Mouse (Mus musculus) cerebellum, adult 9-10 months (tissue): ENCODE measurements around the gene Rpl15.
"Not testable (repeated sequence)": the region's sequence is repeated elsewhere in the genome, so short reads cannot be mapped to it uniquely, and the experiment has no call there.

Experiments used
- DNase-seq: peaks from one replicate; pipeline ENCODE4 v3.0.0; 2022

The Rpl15 gene

GRCm38 (mm10) chr14:18240132-18240531 is 31.1 kb downstream of the Rpl15 start:
- peak; percentile 69 for DNase-seq

DNA sequence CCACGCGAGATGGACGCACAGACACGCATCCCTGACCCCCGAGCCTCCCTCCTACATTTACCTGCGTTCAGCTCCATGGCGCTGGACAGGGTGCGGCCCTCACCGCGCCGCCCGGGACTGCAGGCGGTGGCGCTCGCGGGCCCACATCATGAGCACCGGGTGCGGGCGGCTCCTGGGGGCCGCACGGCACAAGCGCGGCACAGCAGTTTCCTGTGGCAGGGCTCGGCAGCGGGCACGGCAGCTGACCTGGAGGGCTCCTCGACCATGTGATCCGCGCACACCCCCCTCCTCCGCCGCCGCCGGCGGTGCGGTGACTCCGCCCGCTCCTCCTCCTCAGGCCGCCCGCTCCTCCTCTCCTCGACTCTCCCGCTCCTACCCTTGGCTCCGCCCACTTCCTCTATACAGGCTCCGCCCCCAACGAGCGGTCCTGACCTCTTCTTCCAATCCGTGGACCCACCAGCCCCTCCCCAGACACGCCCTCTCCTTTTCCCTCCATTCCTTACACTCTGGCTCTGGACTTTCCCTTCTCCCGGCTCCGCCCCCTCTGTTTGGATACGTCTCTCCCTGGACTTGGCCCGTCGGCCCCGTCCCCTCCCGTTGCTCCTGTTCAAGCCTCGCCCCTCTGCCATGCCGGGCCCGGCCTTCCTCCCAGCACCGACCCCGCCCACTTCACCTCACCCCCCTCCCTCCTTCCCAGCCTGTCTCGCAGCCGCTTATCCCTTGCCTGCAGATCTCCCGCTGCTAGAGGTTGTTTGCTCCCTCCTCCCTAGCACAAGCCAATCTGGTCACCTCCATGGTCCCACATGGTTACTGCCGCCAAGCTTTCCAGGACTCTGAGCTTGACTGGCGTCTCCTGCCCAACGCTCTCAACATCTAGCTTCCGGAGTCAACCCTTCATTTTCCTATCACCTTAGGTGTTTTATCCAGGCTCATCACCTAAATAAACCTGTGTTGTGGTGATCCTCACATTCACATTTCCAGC is 32.1 kb downstream of the Rpl15 start, which contains the start of gene Nr1d2:
Nr1d2 (minus strand) TSS at position 378 of the 982 bp plus-strand sequence.
- peak; percentile 100 for DNase-seq

GRCm38 (mm10) chr14:18238131-18238749 is 33.0 kb downstream of the Rpl15 start:
- peak; percentile 99 for DNase-seq

- DNase-seq = no peak
These were observed 33.8 kb downstream of the Rpl15 start for GRCm38 (mm10) chr14:18237381-18237780.

DNA sequence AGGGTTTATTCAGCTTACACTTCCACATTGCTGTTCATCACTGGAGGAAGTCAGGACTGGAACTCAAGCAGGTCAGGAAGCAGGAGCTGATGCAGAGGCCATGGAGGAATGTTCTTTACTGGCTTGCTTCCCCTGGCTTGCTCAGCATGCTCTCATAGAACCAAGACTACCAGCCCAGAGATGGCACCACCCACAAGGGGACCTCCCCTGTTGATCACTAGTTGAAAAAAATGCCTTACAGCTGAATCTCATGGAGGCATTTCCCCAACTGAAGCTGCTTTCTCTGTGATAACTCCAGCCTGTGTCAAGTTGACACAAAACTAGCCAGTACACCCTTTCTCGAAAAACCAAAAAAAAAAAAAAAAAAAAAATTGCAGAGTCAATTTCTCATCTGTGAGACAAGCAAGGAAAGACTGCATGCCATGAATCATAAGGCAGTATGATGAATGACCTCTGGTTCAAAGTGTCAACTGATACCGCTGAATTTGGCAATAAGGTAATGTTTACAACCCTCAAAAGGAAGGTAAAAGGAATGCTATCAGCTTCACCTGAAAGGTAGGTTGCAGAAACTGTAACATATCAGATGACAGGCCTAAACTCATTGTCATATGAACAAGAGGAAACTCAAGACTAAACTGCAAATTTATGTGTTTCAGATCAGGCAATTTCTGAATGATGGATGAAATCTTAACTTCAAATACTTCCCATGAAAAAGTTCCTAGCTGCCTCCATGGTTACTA is 34.5 kb downstream of the Rpl15 start:
- DNase-seq = not testable (repeated sequence)

GRCm38 (mm10) chr14:18233981-18234960 is 36.9 kb downstream of the Rpl15 start:
- DNase-seq = no peak

DNA sequence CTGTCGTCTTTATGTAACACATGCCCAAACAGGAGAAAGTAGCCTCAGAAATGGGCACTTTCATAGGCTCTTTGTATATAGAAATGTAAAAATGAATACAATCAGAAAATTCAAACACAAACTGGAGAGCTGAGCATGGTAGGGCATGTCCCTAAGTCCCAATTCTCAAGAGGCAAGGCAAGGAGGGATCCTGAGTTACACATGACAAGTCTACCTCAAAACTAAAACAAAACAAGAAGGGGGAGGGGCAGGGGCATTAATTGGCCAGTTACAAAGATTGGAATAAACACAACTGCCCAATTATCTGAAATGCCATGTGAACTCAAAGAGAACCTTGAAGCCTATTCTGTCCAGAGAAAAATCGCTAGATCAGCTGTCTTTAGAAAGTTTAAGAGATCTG is 38.1 kb downstream of the Rpl15 start:
- peak; percentile 40 for DNase-seq

- not testable (repeated sequence) for DNase-seq
These were observed 39.3 kb downstream of the Rpl15 start for GRCm38 (mm10) chr14:18231866-18232265.

GRCm38 (mm10) chr14:18229751-18230150 is 41.4 kb downstream of the Rpl15 start:
- DNase-seq = not testable (repeated sequence)

GRCm38 (mm10) chr14:18226181-18226580 is 45.0 kb downstream of the Rpl15 start:
- DNase-seq = peak; percentile 75

GRCm38 (mm10) chr14:18225431-18225830 is 45.8 kb downstream of the Rpl15 start:
- DNase-seq = not testable (repeated sequence)

DNA sequence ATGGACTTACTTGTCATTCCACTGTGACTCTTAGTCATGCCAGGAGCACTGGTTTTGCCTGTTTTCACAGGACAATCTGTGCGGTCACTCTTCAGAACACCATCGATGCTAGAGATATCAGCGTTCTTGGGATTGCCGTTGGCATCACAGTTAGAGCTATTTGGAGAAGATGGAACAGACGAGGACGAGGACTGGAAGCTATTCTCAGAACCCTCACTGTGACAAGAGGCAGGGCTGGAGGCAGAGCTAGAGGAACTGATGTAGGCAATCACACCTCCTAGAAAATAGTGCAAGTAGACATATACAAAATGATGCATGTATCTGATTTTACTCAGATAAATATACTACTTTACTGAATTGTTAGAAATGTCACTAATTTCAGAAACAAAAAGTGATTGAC is 49.2 kb downstream of the Rpl15 start:
- no peak for DNase-seq
